Mouse (Mus musculus): ENCODE results near the gene Sult2a8. TPM values are rescaled to one million over a fixed set of nuclear protein-coding genes. Genes with fewer than 3 reads are reported as not detected.
"Not testable (repeated sequence)": the region's sequence is repeated elsewhere in the genome, so short reads cannot be mapped to it uniquely, and the experiment has no call there.

Sult2a8 gene
- not detected in 2 replicates for total RNA-seq (2015; ENCODE audit: low replicate concordance)
- not detected in 2 replicates for total RNA-seq (2017; ENCODE audit: low replicate concordance)

DNA sequence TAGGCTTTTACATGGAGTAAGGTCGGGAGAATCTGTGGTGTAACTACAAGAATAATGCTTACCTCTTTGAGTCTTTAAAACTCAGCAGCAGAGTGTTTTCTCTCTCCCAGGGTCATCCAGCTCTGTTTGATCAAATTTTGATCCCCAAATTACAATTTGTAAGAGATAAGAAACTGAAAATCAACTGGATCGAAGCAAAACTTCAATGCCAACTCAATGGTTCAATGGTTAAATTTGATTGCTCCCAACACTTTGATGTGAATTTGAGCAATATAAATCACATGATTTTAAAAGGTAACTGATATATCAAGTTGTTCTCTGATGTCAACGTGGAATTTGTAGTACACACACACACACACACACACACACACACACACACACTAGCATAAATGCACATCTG, at the start of gene Sult2a8:
Gene Sult2a8, minus strand, starts transcription at position 236 of the 400 bp plus-strand sequence.
- ATAC-seq (replicated peaks; ENCODE audit: low FRiP score, poor library complexity, severe bottlenecking), result no peak

DNA sequence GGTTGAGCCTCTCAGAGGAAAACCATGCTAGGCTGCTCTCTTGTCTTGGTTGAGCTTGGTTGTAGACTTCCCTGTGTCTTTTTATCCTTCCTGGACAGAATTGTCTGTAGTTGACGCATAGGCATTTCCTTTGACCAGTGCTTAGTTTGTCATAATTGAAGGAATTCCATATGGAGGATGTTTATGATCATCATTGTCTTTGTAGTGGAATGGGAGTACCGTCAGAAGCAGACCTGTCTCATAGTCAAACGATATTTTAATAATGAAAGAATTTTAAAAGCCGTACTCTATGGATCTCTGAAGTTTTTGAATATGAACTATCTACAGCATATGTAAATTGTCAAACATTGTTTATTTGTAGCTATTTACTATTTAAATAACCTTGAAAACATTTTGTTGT, 47.6 kb upstream of the Sult2a8 start, which contains the start of gene Sult2a7:
Gene Sult2a7, minus strand, starts transcription at position 101 of the 400 bp plus-strand sequence.
- ATAC-seq (replicated peaks; ENCODE audit: low FRiP score, poor library complexity, severe bottlenecking), result no peak

DNA sequence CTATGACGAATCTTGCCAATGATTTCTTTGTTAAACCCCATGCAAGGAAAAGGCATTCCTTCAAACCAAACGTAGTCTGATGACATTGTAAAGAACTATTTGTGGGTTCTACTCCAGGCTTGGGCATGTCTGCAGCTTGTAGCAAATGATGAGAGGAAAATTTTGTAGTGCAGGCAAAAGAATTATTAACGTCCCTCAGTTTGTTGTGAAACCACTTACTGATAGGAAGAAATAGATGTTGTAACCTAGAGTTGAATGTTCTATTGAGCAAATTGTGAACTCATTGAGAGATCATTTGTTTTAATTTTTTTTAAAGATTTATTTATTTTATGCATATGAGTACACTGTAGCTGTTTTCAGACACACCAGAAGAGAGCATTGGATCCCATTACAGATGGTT, 46.3 kb upstream of the Sult2a8 start:
- ATAC-seq (replicated peaks; ENCODE audit: low FRiP score, poor library complexity, severe bottlenecking), result no peak

DNA sequence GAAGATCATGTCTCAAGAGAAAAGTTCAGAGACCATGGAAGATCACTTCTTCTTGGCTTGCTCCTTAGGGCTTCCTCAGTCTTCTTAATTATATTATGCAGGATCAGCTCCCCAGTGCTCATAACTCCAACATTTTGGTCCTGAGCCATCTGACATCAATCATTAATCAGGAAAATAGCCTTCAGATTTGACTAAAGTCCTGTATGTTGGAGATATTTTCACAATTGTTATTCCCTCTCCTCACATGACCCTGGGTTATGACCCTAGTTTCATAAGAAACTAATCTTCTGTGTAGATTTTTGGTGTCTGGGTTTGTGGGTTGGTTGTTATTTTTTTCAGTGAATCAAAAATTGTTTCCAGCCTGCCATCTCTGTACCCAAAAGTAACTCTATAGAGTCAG, 7.0 kb downstream of the Sult2a8 start:
- ATAC-seq (replicated peaks; ENCODE audit: low FRiP score, poor library complexity, severe bottlenecking), result no peak

DNA sequence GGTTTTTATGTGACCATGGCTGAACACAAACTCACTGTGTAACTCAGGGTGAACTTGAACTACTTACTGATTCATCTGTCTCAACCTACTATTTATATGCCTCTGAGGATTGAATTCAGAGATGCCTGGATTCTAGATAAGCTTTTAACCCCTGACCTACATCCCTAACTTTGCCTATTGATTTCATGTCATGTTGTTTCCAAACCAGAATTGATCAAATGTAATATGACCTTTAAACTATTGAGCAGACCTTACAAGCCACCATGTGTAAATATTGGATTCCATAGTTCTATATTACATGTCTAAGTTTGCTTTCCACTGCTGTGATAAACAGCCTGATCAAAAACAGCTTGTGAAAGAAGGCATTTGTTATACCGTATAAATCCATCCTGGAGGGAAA, 8.1 kb downstream of the Sult2a8 start:
- no peak for ATAC-seq (replicated peaks; ENCODE audit: low FRiP score, poor library complexity, severe bottlenecking)

DNA sequence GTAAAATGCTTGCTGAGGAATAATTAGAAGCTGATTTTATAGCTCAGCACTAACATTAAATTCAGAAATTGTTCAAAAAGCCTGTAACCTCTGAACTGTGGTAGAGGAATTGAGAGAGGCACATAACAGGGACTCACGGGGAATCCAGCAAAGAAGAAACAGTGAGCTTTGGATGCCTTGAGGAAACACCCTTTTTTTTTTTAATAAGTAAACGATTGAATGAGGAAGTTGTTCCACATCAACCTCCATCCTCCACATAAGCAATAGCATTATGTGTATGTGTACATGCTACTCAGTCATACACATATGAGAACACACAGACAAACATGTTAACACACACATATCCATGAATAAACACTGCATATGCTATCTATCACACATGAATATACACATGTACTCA, 8.5 kb downstream of the Sult2a8 start:
- no peak for ATAC-seq (replicated peaks; ENCODE audit: low FRiP score, poor library complexity, severe bottlenecking)

DNA sequence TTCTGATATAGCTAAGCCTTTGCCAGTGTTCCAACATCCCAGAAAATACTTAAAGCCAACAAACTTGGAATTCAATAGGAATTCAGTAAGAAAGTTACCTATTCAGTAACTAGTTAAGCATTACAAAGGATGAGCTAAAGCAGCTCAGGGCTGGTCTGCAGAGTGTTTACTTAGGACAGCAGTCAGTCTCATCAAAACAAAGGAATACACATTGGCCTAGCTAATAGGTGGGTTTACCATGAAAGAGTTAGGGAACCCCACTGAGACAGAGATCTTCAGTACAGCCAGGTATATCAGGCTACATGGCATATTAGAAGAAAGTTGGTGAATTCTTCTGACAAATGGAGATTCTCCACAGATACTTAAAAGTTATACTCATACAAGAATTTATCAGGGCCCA, 47.2 kb downstream of the Sult2a8 start:
- not testable (repeated sequence) for ATAC-seq (replicated peaks; ENCODE audit: low FRiP score, poor library complexity, severe bottlenecking)

DNA sequence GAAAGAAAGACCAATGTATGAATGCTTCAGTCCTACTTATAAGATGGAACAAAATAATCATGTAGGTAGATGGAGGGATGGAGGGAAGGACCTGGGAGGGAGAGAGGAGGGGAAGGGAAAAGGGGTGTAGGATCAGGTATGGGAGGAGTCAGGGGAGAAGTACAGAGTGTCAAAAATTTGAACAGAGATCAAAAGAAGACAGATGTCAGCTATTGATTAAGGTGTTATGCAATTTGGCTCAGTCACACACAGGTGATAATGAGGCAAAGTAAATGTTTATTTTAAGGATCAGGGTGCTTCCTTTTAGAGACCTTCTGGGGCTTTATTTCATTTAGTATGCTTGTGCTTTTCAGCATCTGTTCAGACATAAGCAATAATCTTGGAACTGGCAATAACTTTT, 50.1 kb downstream of the Sult2a8 start:
- ATAC-seq (replicated peaks; ENCODE audit: low FRiP score, poor library complexity, severe bottlenecking), result no peak

Other genes with a start within 250 kb of the Sult2a8 start
- not detected in 2 replicates for gene Sult2a6, start 191.9 kb downstream of the Sult2a8 start, total RNA-seq (2015; ENCODE audit: low replicate concordance)
- gene Sult2a6, start 191.9 kb downstream of the Sult2a8 start, total RNA-seq (2017; ENCODE audit: low replicate concordance), result not detected in 2 replicates
- gene Obox8, start 113.2 kb downstream of the Sult2a8 start, total RNA-seq (2015; ENCODE audit: low replicate concordance), result not detected in 2 replicates
- not detected in 2 replicates for gene Obox8, start 113.2 kb downstream of the Sult2a8 start, total RNA-seq (2017; ENCODE audit: low replicate concordance)
- not detected in 2 replicates for gene Sult2a7, start 47.5 kb upstream of the Sult2a8 start, total RNA-seq (2015; ENCODE audit: low replicate concordance)
- not detected in 2 replicates for gene Sult2a7, start 47.5 kb upstream of the Sult2a8 start, total RNA-seq (2017; ENCODE audit: low replicate concordance)
- not detected in 2 replicates for gene Vmn1r90, start 116.7 kb upstream of the Sult2a8 start, total RNA-seq (2015; ENCODE audit: low replicate concordance)
- gene Vmn1r90, start 116.7 kb upstream of the Sult2a8 start, total RNA-seq (2017; ENCODE audit: low replicate concordance), result not detected in 2 replicates
- not detected in 2 replicates for gene Obox7, start 212.7 kb upstream of the Sult2a8 start, total RNA-seq (2015; ENCODE audit: low replicate concordance)
- gene Obox7, start 212.7 kb upstream of the Sult2a8 start, total RNA-seq (2017; ENCODE audit: low replicate concordance), result not detected in 2 replicates